Mouse (Mus musculus) lung, postnatal 36 days (tissue): ENCODE measurements around the gene Dpf3.

Source experiments
- DNase-seq: peaks from one replicate; pipeline ENCODE4 v3.0.0; 2022; ENCODE audit warnings: mixed read lengths

The Dpf3 gene

DNA sequence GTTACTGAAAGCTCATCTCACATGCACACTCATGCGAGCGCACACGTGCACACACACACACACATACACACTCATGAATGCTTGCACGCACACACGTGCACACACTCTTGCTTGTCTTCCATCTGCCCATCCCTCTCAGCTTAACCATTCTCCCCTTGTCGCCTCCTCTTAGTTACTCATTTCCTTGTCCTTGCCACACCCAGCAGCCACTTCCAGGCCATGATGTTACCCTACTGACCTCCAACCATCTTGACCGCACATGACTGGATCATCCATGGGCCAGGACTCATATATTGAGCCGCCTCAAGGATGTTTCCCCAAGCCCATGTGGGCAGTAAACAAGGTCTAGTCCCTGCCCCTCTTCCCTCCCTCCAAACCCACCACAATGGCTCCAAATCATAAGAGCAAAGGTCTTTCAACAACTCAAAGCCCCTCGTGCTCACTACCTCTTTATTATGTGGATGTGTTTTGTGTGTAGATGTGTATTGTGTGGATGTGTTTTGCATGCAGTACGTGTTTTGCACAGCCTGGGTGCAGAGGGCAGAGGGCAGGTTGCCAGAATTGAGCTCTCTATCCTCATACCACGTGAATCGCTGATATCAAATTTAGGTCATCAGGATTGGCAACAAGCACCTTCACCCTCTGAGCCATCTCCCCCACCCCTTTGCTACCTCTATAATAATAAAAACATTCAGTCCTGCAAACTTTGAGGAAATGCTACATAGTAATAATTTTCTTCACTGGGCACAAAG, 82.0 kb downstream of the Dpf3 start:
- DNase-seq: no peak

GRCm38 (mm10) chr12:83402270-83402669, 85.2 kb downstream of the Dpf3 start:
- DNase-seq: no peak

- no peak for DNase-seq
Observed at GRCm38 (mm10) chr12:83392011-83392410, 95.5 kb downstream of the Dpf3 start.

GRCm38 (mm10) chr12:83387554-83387953, 100.0 kb downstream of the Dpf3 start:
- no peak for DNase-seq

GRCm38 (mm10) chr12:83381072-83381471, 106.4 kb downstream of the Dpf3 start:
- peak; percentile 5 for DNase-seq

GRCm38 (mm10) chr12:83380016-83380415, 107.5 kb downstream of the Dpf3 start:
- DNase-seq: no peak

DNA sequence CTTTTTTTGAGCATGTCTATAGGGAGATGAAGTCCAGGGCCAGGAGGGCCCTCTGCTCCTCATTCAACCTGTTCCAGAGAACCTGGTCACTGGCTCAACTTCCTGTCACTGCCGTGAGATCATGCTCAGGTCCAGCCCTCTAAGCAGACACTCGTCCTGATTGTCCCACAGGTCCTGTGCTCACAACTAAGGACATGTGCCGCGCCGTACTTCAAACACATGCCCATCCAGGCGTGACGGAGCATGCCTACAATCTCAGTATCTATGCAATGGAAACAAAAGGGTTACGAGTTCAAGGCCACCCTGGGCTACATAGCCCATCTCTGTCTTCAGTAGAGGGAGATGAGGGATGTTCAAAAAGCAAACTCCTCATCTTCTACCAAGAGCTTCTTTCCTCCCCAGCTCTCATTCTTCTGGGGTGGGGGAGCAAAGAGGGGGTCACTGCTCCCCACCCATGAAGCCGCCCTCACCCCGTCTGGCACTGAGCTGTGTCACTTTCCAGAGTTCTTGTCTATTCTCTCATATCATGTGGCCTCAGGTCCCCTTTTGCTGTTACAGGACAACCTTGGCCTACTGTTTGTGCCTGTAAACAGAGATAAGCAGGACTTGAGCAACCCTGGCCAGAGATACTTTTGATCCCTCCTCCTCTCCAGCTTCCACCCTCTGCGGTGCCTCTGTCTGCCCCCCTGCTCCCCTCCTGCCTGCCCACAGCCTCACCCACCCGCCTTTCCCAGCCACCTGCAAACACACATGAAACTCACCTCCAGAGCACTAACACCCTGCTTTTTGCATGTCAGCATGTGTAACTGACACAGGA, 112.3 kb downstream of the Dpf3 start:
- DNase-seq: no peak

- DNase-seq: no peak
Observed at GRCm38 (mm10) chr12:83373081-83373480, 114.4 kb downstream of the Dpf3 start.

DNA sequence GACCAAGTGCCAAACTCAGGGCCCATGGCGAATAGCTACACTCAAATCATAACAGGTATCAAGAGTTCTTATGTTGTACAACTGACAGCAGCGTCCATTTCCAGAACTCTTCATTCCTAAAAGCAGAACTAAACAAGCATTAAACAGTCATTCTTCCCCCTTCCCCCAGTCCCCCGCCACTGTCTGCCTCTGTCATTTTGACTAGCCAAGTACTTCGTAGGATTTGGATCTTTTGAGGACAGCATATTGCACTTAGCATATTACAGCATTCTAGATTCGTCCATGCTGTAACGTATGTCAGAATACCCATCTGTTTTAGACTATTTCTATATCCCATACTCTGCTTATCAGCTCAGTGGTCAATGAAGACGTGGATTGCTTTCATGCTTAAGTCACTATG, 115.2 kb downstream of the Dpf3 start:
- no peak for DNase-seq

DNA sequence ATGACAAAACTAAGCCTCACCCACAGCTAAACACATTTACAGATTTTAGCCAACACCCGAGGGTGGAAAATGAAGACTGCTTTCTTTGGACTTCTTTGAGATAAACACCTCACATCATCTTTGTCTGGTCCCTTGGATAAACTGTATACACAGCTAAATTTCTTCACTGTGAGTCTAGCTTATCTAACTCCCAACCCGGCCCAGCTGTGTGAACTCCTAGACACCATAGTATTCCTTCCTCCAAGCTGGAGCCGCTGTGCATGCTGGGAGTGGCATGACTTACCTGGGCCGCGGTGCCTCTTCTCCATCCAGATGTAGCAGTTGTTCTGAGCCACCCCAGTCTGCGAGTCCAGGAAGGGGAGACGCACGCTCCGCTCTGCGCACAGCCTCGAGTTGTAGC, 117.3 kb downstream of the Dpf3 start:
- DNase-seq: no peak

DNA sequence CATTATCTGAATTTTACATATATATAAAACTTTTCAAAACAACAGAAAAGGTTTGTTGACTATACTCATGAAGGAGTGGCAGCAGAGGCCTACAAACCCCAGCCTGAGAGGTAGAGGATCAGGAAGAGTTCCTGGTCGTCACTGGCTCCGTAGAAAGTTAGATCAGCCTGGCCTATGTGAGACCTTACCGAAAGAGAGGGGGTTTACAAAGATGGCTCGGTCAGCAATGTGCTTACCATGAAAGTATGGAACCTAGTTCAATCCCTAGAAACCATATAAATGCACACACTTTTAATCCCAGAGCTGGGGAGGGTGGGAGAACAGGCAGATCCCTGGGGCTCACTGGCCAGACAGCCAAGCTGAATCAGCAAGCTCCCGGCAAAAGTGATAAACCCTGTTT, 118.1 kb downstream of the Dpf3 start:
- DNase-seq: no peak

GRCm38 (mm10) chr12:83367486-83367885, 120.0 kb downstream of the Dpf3 start:
- no peak for DNase-seq

- no peak for DNase-seq
Observed at GRCm38 (mm10) chr12:83364771-83365170, 122.7 kb downstream of the Dpf3 start.

- no peak for DNase-seq
Observed at GRCm38 (mm10) chr12:83361801-83362200, 125.7 kb downstream of the Dpf3 start.

DNA sequence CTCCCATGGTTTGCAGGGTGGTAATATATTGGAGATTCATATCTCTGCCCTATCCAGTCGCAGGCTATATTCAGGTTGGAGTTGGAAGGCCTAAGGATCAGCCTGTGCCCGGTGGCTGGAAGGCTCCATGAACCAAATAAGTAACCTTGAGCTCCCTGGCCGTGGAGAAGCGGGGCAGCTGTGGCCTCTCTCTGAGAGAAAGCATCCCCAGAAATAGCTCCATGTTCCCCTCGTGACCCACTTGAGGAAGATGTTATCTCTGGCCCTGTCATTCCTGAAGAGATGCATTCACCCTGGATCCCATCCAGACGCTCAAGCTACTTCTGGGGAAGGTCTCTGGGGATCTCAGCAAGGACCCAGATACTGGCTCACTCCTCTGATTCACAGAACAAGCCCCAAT, 134.9 kb downstream of the Dpf3 start:
- DNase-seq: no peak

DNA sequence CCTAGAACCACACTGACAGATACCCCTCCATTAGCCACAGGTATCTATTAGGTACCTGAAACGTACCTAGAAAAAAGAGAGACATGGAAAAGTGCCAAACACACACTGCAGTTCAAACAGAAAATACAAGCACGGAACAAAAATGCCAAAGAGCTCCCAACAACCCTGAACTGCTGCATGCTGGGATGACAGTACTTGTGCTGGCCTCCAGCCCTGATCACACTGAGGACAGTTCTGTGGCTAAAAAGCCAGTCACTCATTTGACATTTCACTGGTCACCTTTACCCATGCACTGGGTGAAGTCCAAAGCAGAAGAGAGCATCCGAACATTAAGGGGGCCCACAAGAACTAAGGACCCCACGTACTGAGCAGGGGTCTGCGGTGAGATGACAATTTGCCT, 137.8 kb downstream of the Dpf3 start:
- DNase-seq: no peak

DNA sequence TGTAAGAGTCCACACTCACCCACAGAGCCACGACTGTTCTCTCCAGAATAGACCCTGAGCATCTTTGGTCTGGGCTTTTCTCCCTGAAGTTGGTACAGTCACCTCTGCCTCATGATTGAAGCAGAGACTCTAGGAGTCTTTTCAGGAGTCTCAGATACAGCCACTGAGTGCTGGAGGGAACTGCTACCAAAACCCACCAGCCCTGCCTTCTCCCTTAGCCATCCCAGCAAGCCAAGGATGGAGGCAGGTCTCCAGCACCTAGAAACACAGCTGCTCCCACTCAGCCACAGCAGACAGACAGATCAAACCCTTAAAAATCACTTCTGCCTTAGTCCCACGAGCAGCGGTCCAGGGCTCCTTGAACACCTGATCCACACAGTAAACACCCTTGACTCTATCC, 139.3 kb downstream of the Dpf3 start:
- DNase-seq: no peak

GRCm38 (mm10) chr12:83342875-83343185, 144.7 kb downstream of the Dpf3 start:
- DNase-seq: peak; percentile 27

DNA sequence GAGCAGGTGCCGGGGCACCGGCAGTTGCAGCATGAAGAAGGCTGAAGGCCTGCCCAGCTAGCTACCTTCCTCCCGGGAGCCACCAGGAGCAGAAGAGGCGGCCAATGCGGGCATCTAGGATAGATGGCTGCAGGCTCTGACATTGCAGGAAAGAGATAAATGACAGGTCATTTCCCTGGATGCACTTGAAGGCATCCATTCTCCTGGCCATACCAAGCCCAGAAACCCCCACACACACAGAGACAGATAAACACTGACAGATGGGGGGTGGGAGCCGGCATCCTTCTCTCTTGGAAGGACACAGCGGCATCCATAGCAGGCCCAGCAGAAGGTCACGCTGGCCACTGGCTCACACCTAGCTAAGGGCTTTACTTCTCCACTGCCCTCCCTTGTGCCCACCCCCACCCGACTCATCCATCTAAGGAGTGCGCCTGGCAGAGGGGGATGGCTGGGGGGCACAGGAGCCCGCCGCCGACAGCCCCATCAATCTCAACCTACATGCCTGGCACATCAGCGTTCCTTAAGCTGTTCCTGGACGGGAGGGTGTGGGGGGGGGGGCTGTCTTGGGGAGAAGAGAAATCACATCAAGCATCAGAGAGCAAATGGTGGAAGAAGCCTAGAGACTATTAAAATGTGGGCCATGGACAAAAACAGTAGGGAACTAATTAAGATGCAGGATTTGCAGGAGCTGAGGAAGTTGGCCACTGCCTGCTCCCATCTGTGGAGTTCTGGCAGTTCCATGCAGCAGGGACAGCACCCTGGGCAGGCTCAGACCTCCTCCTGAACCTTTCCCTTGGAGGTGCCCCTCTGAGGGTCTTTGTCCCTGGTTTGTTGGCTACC, 145.3 kb downstream of the Dpf3 start:
- DNase-seq: no peak

DNA sequence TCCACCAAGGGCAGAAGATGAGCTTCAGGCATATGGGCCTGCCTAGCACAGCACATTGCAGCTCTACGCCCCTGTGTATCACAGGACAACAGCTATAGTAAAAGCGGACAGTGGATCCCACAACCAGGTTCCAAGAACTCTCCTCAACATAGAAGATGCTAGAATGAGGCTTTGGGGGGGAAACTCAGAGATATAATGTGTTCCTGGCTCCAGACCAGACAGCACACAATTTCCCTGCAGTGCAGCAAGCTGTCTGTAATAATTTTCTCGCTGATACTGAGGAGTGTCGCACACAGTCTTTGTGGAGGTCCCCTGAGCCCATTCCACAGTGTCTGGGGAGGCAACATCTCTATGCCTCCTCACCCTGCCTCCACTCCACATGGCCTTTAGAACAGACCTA, 146.6 kb downstream of the Dpf3 start:
- DNase-seq: no peak

- no peak for DNase-seq
Observed at GRCm38 (mm10) chr12:83338345-83338744, 149.2 kb downstream of the Dpf3 start.

GRCm38 (mm10) chr12:83337776-83338149, 149.8 kb downstream of the Dpf3 start:
- DNase-seq: no peak

DNA sequence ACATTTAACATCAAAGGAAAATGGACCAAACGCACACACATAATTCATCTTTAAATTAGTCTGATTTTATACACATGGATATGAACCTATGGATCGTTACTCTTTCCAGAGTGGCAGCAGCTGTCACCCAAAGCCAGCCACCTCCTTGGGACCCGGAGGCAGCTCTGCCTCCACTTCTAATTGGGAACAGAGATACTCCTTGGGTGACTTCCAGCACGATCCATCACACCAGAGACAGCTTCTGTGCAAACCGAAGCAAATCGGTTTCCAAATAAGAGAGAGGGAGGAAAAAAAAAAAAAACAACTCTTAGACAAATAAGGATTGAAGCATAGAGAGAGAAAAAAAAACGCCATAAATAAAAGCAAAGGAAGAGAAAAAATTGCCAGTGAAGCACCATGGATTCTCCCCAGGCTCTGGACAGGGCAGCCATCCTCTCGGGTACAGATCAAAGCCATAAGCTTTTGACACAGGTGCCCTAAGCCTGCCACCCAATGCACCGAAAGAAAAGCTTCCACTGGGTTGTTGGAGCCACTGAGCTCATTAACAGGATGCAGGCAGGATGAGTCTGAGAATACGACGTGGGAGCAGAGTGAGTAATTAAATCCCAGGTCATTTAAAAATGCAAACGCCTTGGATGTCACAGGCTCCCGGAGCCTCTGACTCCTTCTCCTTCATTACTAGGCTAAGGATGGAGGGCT, 150.3 kb downstream of the Dpf3 start:
- no peak for DNase-seq
